Mouse (Mus musculus): ENCODE measurements around the gene Trim39. TPM values are rescaled to one million over a fixed set of nuclear protein-coding genes. Genes with fewer than 3 reads are reported as not detected.

Gene Trim39
- polyA plus RNA-seq, 1 experiment from 2014 or later: 23.0 TPM

Other genes starting within 250 kb of the Trim39 start
- gene H2-T23, start 239.4 kb downstream of the Trim39 start, polyA plus RNA-seq (2014; fragmentation: Nextera tagmentation; extraction: Ambion mirVana): 3.1 and 3.4 TPM in 2 replicates
- 7.6 and 8.3 TPM in 2 replicates for gene H2-T22, start 229.5 kb downstream of the Trim39 start, polyA plus RNA-seq (2014; fragmentation: Nextera tagmentation; extraction: Ambion mirVana)
- gene Gm6034, start 229.3 kb downstream of the Trim39 start, polyA plus RNA-seq (2014; fragmentation: Nextera tagmentation; extraction: Ambion mirVana): not detected in 2 replicates
- gene Gm11127, start 213.9 kb downstream of the Trim39 start, polyA plus RNA-seq (2014; fragmentation: Nextera tagmentation; extraction: Ambion mirVana): not detected in 2 replicates
- gene Gm19684, start 150.6 kb downstream of the Trim39 start, polyA plus RNA-seq (2014; fragmentation: Nextera tagmentation; extraction: Ambion mirVana): not detected in 2 replicates
- not detected in 2 replicates for gene Gm7030, start 142.8 kb downstream of the Trim39 start, polyA plus RNA-seq (2014; fragmentation: Nextera tagmentation; extraction: Ambion mirVana)
- gene Gm8909, start 103.7 kb downstream of the Trim39 start, polyA plus RNA-seq (2014; fragmentation: Nextera tagmentation; extraction: Ambion mirVana): not detected in 2 replicates
- gene H2-T3, start 82.0 kb downstream of the Trim39 start, polyA plus RNA-seq (2014; fragmentation: Nextera tagmentation; extraction: Ambion mirVana): not detected in 2 replicates
- 82.2 and 89.0 TPM in 2 replicates for gene Rpp21, start 14.2 kb downstream of the Trim39 start, polyA plus RNA-seq (2014; fragmentation: Nextera tagmentation; extraction: Ambion mirVana)
- 0.33 TPM in 2 replicates for gene H2-M10.2, start 14.2 kb upstream of the Trim39 start, polyA plus RNA-seq (2014; fragmentation: Nextera tagmentation; extraction: Ambion mirVana)
- not detected in 2 replicates for gene H2-M10.1, start 53.9 kb upstream of the Trim39 start, polyA plus RNA-seq (2014; fragmentation: Nextera tagmentation; extraction: Ambion mirVana)
- not detected in 2 replicates for gene H2-M10.3, start 96.2 kb upstream of the Trim39 start, polyA plus RNA-seq (2014; fragmentation: Nextera tagmentation; extraction: Ambion mirVana)
- gene H2-M10.4, start 190.1 kb upstream of the Trim39 start, polyA plus RNA-seq (2014; fragmentation: Nextera tagmentation; extraction: Ambion mirVana): not detected in 2 replicates

All from forebrain, embryonic 11.5 days (tissue).